Mouse (Mus musculus) liver, embryonic 14.5 days (tissue): ENCODE measurements around the gene Gsap. TPM values are rescaled to one million over a fixed set of nuclear protein-coding genes. Genes with fewer than 3 reads are reported as not detected.

ENCODE experiments used
- ATAC-seq: fragments of 200-750 bp; cut with Nextera tagmentation; 2 replicates; pipeline ENCODE4 v1.8.0; 2017; ENCODE audit warnings: moderate number of reproducible peaks, mild to moderate bottlenecking, moderate library complexity; ENCODE audit not compliant: insufficient read depth
- DNase-seq, 3 experiments: peaks; one replicate each; pipeline ENCODE4 v3.0.0-alpha.2; 2012 to 2013; ENCODE audit warnings: low read depth in 3 of 3, low spot score in 3 of 3
- H3K27ac ChIP-seq: fragments of 300-500 bp; sonication (generic); 2 replicates; pipeline ENCODE4 v1.5.1; 2014; ENCODE audit warnings: moderate library complexity, mild to moderate bottlenecking, control low read depth, inconsistent platforms
- H3K27me3 ChIP-seq: fragments of 300-500 bp; sonication (generic); 2 replicates; pipeline ENCODE4 v1.6.1; 2014; ENCODE audit warnings: mild to moderate bottlenecking, low read length, moderate library complexity; ENCODE audit not compliant: control insufficient read depth, insufficient read depth
- H3K36me3 ChIP-seq: fragments of 300-500 bp; sonication (generic); replicated peaks from 2 replicates; pipeline ENCODE4 v1.6.1; 2014; ENCODE audit warnings: low read depth; ENCODE audit not compliant: control insufficient read depth, insufficient read depth
- H3K4me1 ChIP-seq, 2 experiments: fragments of 200-500 bp in 1 of 2; fragments of 300-500 bp in 1 of 2; sonication (generic) in 1 of 2; replicated peaks; 2 replicates each; pipeline ENCODE4 v1.6.1; 2012 to 2014; ENCODE audit warnings: antibody characterized with exemption in 1 of 2, inconsistent platforms in 1 of 2, low read length in 1 of 2; ENCODE audit not compliant: control insufficient read depth in 2 of 2, insufficient read depth in 2 of 2
- H3K4me2 ChIP-seq: fragments of 300-500 bp; sonication (generic); 2 replicates; pipeline ENCODE4 v1.6.1; 2014; ENCODE audit warnings: low read depth, mild to moderate bottlenecking, control low read depth, moderate library complexity
- H3K4me3 ChIP-seq, 2 experiments: fragments of 200-500 bp in 1 of 2; fragments of 300-500 bp in 1 of 2; sonication (generic) in 1 of 2; 2 replicates each; pipeline ENCODE4 v1.5.1; 2012 to 2014; ENCODE audit warnings: low read depth in 2 of 2, low read length in 2 of 2, mild to moderate bottlenecking in 2 of 2, control low read depth in 1 of 2, inconsistent platforms in 1 of 2, moderate library complexity in 1 of 2; ENCODE audit not compliant: insufficient read depth in 1 of 2
- H3K9ac ChIP-seq: fragments of 300-500 bp; sonication (generic); replicated peaks from 2 replicates; pipeline ENCODE4 v1.6.1; 2014; ENCODE audit warnings: mild to moderate bottlenecking, control low read depth, moderate library complexity
- H3K9me3 ChIP-seq: fragments of 300-500 bp; sonication (generic); 2 replicates; pipeline ENCODE4 v1.6.1; 2016; ENCODE audit warnings: low read length, mixed read lengths; ENCODE audit not compliant: control insufficient read depth
- CTCF ChIP-seq: IDR thresholded peaks from 2 replicates; pipeline ENCODE4 v1.5.1; 2016; ENCODE audit warnings: antibody characterized with exemption, low read depth, control low read depth
- EP300 ChIP-seq: IDR thresholded peaks from 2 replicates; pipeline ENCODE4 v1.6.1; 2016; ENCODE audit warnings: antibody characterized with exemption, low read depth
- WGBS: fragments of 180-500 bp; shearing (Covaris S2); extraction: QIAGEN DNeasy Blood & Tissue Kit; methylation state at CpG from one replicate; pipeline ENCODE4 v1.1.7; 2014; ENCODE audit not compliant: insufficient replicate concordance; 5-methylcytosine and 5-hydroxymethylcytosine counted together
- polyA plus RNA-seq, 2 experiments: library from polyadenylated mRNA; depleted of rRNA in 1 of 2; stranded (reverse) in 1 of 2; unstranded in 1 of 2; fragments of >200 nt; fragmentation: Nextera tagmentation in 1 of 2; extraction: Ambion mirVana in 1 of 2; gene quantifications; 2 replicates each; pipeline versions ENCODE4 v1.2.1 to v1.2.3; 2012 to 2014

Gene Gsap
- polyA plus RNA-seq, 2 experiments = 1.3 to 2.1 TPM

DNA sequence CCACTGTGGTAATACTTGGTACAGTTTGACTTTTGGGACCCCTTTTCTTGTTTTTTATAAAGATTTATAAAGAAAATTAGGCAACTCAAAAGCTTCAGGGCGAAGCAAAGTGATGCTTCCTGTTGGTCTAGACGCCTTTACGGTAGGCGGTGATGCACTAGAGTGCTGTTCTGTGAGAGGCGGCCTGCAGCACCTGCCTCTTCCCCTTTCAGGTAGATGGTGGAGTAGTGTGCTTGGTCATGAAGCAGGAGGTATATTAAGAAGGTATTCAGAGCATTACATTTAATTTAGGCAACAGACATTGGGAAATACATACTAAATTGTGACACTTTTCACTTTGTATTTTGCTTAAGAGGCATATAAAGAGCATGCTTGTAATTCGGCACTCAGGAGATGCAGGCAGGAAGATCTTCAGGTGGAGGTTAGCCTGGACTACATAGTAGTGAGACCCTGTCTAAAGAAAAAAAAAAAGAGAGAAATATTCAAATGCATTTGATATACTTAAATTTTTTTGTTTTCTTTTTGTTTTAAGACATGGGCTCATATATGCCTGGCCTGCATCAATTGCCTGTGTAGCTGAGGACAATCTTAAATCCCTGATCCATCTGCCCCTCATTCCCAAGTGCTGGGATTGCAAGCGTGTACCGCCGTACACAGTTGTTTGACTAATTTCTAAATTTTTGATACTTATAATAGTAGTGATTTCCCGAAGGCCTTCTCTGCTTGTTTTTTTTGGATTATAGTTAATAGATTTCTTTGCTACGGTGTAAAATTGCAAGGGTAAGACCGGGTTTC is 68.9 kb downstream of the Gsap start:
- no peak for DNase-seq
- no peaks in the 10 kb centered on the region for H3K27me3 ChIP-seq
- TF ChIP-seq CTCF (no peak), EP300 (no peak)
- no peak overlapping the region for H3K4me2 ChIP-seq
- no peak overlapping the region for H3K27ac ChIP-seq
- no peaks in the 10 kb centered on the region; a peak in 1 of 4 replicates for H3K4me1 ChIP-seq
- ATAC-seq = no peak
- H3K9ac ChIP-seq = no peak overlapping the region
- 54% methylated on average over 12 of the region's 12 CpGs for WGBS
- no peak overlapping the region for H3K4me3 ChIP-seq
- no peaks in the 10 kb centered on the region for H3K36me3 ChIP-seq
- H3K9me3 ChIP-seq = no peaks in the 10 kb centered on the region

DNA sequence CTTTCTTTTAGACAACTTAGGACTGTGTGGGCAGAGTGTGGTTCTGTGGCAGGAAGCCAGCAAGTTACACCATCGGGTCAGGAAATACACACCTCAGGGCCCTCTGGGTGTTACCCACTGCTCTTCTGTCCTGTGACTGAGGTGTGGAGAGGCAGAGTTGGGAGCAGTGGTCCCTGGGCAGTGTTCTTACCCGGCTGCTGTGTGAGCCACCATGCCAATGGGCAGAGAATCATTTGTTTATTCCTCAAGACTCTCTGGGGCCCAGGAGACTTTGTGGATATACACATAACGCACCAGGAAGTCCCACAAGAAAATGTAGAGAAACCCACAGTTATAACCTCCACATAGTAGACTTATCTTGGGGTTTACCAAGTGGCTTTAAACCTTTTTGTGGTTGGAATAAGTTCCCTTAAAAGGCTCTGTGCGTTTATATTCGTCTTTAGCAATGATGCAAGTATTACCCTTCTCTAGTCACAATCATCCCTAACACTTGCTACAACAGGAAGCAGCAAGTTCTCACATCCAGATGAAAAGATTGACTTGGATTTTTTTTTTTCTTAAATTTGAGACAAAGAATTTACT is 69.6 kb downstream of the Gsap start:
- ATAC-seq (no peak), DNase-seq (no peak)
- Histone ChIP-seq H3K27ac (no peak overlapping the region), H3K4me3 (no peak overlapping the region), H3K4me1 (no peaks in the 10 kb centered on the region; a peak in 1 of 4 replicates), H3K27me3 (no peaks in the 10 kb centered on the region), H3K9ac (no peak overlapping the region), H3K9me3 (no peaks in the 10 kb centered on the region), H3K36me3 (no peaks in the 10 kb centered on the region), H3K4me2 (no peak overlapping the region)
- WGBS = 15% methylated on average over 5 of the region's 5 CpGs
- TF ChIP-seq EP300 = no peak
- TF ChIP-seq CTCF = no peak

DNA sequence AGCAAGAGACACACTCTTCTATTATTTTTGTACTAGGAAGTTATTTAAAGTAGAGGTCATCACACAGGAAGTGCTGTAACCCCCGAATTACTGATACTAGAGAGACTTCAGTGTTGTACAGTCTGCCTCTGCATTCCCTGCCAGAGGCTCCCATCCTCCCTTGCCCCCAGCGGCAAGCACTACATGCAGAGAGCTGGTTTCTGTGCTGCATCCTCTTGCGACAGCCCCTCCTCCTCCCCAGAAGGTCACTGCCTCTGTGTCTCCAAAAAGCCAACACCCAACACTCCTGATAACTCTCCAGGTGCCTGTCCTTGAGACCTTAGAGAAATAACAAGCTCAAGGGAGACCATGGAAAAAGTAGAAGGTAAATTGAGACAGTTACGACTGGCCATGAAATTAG is 71.1 kb downstream of the Gsap start:
- H3K4me1 ChIP-seq = no peaks in the 10 kb centered on the region; a peak in 1 of 4 replicates
- H3K27me3 ChIP-seq = no peaks in the 10 kb centered on the region
- TF ChIP-seq CTCF (no peak), EP300 (no peak)
- no peaks in the 10 kb centered on the region for H3K9me3 ChIP-seq
- no peak overlapping the region for H3K4me3 ChIP-seq
- no peak overlapping the region for H3K9ac ChIP-seq
- no peaks in the 10 kb centered on the region for H3K36me3 ChIP-seq
- no peak for ATAC-seq
- WGBS = 23% methylated on average over 4 of the region's 4 CpGs
- no peak for DNase-seq
- H3K4me2 ChIP-seq = no peak overlapping the region
- H3K27ac ChIP-seq = no peak overlapping the region

DNA sequence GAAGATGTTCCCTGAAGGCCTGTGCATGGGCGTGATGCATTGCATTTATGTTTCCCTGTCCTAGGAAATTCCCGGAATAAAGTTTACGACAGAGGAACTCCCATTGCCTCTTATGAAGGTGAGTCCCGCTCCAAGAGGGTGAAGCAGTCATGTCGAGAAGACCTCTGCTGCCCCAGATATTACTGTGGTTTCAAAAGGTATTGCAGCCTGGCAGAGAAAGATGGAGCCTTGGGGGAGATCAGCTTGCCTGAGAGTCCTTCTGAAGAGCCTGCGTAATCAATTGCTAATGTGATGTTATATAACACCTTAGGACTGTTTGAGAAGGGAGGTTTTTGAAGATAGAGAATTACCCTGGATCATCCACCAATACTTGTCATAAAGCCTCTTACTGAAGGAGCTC is 71.8 kb downstream of the Gsap start:
- Histone ChIP-seq H3K9ac (no peak overlapping the region), H3K27me3 (no peaks in the 10 kb centered on the region), H3K27ac (no peak overlapping the region), H3K4me1 (no peaks in the 10 kb centered on the region; a peak in 1 of 4 replicates), H3K4me3 (no peak overlapping the region), H3K4me2 (no peak overlapping the region), H3K9me3 (no peaks in the 10 kb centered on the region), H3K36me3 (no peaks in the 10 kb centered on the region)
- no peak for DNase-seq
- 51% methylated on average over 6 of the region's 6 CpGs for WGBS
- ATAC-seq = no peak
- TF ChIP-seq EP300 (no peak), CTCF (peak; percentile 59)

DNA sequence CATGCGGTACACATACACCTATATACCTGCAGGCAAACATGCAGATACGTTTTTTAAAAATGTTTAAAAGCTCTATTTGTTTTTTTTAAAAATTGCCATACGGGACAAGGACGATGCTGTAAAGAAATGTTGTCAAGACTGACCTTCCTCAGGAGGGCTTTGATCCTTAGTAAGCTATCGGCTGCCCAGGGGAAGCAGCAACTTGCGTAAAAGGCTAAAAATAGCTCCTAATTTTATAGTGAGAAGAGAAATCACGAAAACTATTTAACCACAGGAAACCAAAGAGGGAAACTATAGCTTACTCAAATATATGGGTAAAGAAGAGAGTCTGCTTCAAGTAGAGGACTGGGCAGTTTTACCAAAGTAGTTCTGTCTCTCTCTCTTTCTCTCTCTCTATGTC is 74.7 kb downstream of the Gsap start:
- WGBS = 43% methylated on average over 7 of the region's 7 CpGs
- no peaks in the 10 kb centered on the region; a peak in 1 of 4 replicates for H3K4me1 ChIP-seq
- no peak overlapping the region for H3K27ac ChIP-seq
- no peak overlapping the region for H3K9ac ChIP-seq
- no peaks in the 10 kb centered on the region for H3K36me3 ChIP-seq
- no peaks in the 10 kb centered on the region for H3K27me3 ChIP-seq
- H3K9me3 ChIP-seq = no peaks in the 10 kb centered on the region
- no peak overlapping the region for H3K4me2 ChIP-seq
- no peak for DNase-seq
- no peak for ATAC-seq
- no peak overlapping the region for H3K4me3 ChIP-seq
- TF ChIP-seq CTCF (no peak), EP300 (no peak)
